Mouse (Mus musculus): ENCODE measurements around the gene Arhgef16. TPM values are rescaled to one million over a fixed set of nuclear protein-coding genes. Genes with fewer than 3 reads are reported as not detected.
A peak's percentile ranks its signal among the peaks of the same experiment; 100 is the strongest.

Gene Arhgef16
- polyA plus RNA-seq, 1 experiment from 2014 or later: 4.8 TPM

DNA sequence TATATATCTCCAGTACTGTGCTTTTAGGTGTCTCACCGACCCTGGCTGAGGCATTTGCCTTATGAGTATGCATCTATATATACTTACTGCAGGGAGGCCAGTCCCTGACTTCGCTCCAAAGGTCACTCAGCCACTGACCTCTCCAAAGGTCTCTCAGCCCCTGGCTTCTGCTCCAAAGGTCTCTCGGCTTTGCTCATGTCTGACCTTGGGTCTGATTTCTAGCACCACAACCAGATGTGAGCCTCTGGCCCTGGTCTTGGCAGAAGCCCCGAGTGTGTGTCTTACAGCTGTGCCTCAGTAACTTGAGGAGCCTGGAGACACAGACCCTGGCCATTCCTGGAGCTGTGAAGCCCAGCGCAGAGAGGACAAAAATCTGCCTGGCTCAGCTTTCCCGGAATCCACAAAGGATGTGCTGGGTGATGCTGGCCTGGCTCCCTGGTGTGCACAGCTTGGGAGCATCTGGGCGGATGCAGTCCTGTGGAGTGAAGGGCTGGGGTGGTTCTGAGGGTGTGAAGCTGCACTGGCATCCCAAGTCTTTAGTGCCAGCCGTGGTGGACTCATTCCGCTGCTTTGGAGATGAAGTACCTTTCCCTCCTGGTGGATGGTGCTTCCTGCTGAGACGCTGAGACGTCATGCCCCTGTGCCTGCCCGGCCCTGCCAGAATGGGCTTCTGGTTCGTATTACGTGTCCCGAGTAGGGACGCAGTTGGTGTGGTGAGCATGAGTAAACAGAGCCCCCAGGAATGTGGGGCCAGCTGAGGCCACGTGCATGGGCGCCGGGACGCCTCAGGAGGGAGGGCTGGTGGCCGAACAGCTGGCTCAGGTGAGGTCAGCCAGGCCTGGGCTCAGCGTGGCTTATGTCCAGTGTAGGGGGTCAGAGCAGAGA lies 54.0 kb downstream of the Arhgef16 start:
- Histone ChIP-seq H3K4me3 (ENCODE audit: low read depth, low read length) (no peak overlapping the region), H3K9ac (replicated peaks; ENCODE audit: low read length) (peak overlapping the region; percentile 7), H3K27me3 (ENCODE audit: control insufficient read depth, insufficient read depth, low read length) (no peaks in the 10 kb centered on the region), H3K4me2 (ENCODE audit: low read depth, low read length) (no peak overlapping the region; the same call in 1 of the 2 replicates), H3K9me3 (replicated peaks; ENCODE audit: control insufficient read depth, low read length) (no peaks in the 10 kb centered on the region), H3K27ac (replicated peaks; ENCODE audit: low read depth, low read length) (peak overlapping the region; percentile 59), H3K4me1 (ENCODE audit: control insufficient read depth, insufficient read depth, low read length) (peaks cover 7% of the 10 kb centered on the region), H3K36me3 (replicated peaks; ENCODE audit: control insufficient read depth, insufficient read depth, low read depth, low read length) (no peaks in the 10 kb centered on the region)
- 17% methylated on average over 22 of the region's 22 CpGs for WGBS
- ATAC-seq (replicated peaks; ENCODE audit: insufficient number of reproducible peaks, low FRiP score, low TSS enrichment, low read depth) (peak; percentile 6), DNase-seq (ENCODE audit: low spot score) (peak; percentile 54)

DNA sequence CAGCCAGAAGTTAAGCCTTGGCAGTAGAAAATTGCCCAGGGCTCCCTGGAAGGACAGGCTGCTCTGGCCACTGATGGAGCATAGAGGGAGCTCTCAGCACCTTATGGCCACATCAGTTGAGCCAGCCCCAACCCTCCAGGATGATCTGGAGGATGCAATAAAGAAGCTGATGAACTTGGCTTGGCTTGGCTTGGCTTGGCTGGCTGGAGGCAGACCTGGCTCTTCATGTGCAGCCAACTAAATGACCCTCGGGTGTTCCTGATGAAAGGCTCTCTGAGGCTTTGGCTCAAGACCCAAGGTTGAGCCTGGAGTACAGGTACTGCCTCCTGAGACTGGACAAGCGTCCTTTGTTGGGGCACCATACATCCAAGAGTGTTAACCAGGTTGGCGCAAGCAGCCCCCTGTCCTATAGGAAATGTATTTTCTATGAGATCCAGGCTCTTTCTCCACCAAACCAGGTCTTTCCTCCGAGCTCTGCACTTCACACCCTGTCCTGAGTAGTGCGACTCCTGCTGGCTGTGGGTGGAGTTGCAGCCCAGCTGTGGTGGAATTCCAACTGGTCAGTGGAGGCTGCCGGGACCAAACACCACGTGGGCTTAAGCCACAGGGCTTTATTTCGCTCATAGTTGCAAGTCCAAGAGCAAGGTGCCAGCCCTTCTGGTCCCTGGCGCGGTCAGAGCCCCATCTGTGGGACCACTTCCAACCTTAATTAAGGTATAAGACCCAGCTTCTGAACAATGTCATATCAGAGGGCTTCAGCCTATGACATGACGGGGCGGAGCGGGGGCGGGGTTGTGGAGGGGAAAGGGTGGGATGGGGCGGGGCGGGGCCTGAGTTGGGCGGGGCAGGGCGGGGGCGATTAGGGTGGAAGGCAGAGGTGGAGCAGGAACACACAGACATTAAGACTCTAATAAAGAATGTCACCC lies 55.1 kb downstream of the Arhgef16 start:
- ATAC-seq (replicated peaks; ENCODE audit: insufficient number of reproducible peaks, low FRiP score, low TSS enrichment, low read depth) (peak; percentile 26; the same call in 1 of the 2 replicates), DNase-seq (ENCODE audit: low spot score) (peak; percentile 90)
- Histone ChIP-seq H3K27ac (replicated peaks; ENCODE audit: low read depth, low read length) (no peak overlapping the region), H3K4me3 (ENCODE audit: low read depth, low read length) (no peak overlapping the region), H3K9ac (replicated peaks; ENCODE audit: low read length) (no peak overlapping the region), H3K27me3 (ENCODE audit: control insufficient read depth, insufficient read depth, low read length) (no peaks in the 10 kb centered on the region), H3K4me2 (ENCODE audit: low read depth, low read length) (peak overlapping the region; percentile 41), H3K36me3 (replicated peaks; ENCODE audit: control insufficient read depth, insufficient read depth, low read depth, low read length) (no peaks in the 10 kb centered on the region), H3K9me3 (replicated peaks; ENCODE audit: control insufficient read depth, low read length) (no peaks in the 10 kb centered on the region), H3K4me1 (ENCODE audit: control insufficient read depth, insufficient read depth, low read length) (peaks cover 7% of the 10 kb centered on the region)
- WGBS: 10% methylated on average over 19 of the region's 19 CpGs

DNA sequence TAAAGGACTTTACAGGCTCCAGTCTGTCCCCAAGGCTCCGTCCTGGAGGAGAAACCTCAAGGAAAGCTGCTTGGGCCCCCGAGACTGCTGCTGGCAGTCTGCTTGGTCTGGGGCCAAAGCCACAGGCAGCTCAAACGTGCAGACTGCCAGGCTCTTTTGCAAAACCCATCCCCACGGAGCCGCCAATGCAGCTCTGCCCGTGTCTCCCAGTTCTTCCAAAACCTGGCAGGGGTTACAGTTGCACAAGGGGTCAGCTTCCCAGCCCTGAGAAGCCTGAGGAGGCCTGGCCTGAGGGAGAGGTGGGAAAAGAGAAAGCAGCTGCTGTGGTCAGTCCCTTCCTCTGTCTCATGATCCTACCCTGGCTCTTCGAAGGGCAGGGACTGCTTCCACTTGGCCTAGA lies 56.1 kb downstream of the Arhgef16 start:
- no peak overlapping the region for H3K9ac ChIP-seq (replicated peaks; ENCODE audit: low read length)
- H3K4me3 ChIP-seq (ENCODE audit: low read depth, low read length): no peak overlapping the region
- peaks cover 7% of the 10 kb centered on the region for H3K4me1 ChIP-seq (ENCODE audit: control insufficient read depth, insufficient read depth, low read length)
- H3K36me3 ChIP-seq (replicated peaks; ENCODE audit: control insufficient read depth, insufficient read depth, low read depth, low read length): no peaks in the 10 kb centered on the region
- no peak overlapping the region for H3K4me2 ChIP-seq (ENCODE audit: low read depth, low read length)
- no peaks in the 10 kb centered on the region for H3K27me3 ChIP-seq (ENCODE audit: control insufficient read depth, insufficient read depth, low read length)
- H3K27ac ChIP-seq (replicated peaks; ENCODE audit: low read depth, low read length): no peak overlapping the region
- DNase-seq (ENCODE audit: low spot score) (no peak), ATAC-seq (replicated peaks; ENCODE audit: insufficient number of reproducible peaks, low FRiP score, low TSS enrichment, low read depth) (no peak)
- WGBS: 78% methylated on average over 7 of the region's 7 CpGs
- no peaks in the 10 kb centered on the region for H3K9me3 ChIP-seq (replicated peaks; ENCODE audit: control insufficient read depth, low read length)

DNA sequence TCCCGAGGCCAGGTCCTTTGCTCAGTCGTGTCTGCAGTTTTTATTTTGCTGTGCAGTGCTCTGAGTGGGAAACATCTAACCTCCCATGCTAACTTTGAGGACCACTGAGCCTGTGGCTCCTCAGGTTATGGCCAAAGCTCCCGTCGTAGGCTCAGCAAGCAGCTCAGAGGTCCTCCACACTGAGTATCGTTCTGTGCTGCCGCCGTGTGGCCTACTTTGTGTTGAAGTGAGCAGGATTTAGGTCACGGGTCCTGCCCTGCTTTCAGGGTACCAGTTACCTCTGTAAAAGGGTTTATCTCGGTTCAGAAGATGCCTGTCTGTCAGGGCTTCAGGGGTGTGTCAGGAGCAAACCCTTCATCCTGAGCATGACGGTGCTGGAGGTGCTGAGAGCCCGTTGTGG lies 60.9 kb downstream of the Arhgef16 start:
- Histone ChIP-seq H3K27ac (replicated peaks; ENCODE audit: low read depth, low read length) (no peak overlapping the region), H3K27me3 (ENCODE audit: control insufficient read depth, insufficient read depth, low read length) (no peaks in the 10 kb centered on the region), H3K9me3 (replicated peaks; ENCODE audit: control insufficient read depth, low read length) (no peaks in the 10 kb centered on the region), H3K4me1 (ENCODE audit: control insufficient read depth, insufficient read depth, low read length) (peaks cover 4% of the 10 kb centered on the region; the same call in 1 of the 2 replicates), H3K36me3 (replicated peaks; ENCODE audit: control insufficient read depth, insufficient read depth, low read depth, low read length) (no peaks in the 10 kb centered on the region), H3K4me2 (ENCODE audit: low read depth, low read length) (no peak overlapping the region), H3K9ac (replicated peaks; ENCODE audit: low read length) (no peak overlapping the region), H3K4me3 (ENCODE audit: low read depth, low read length) (no peak overlapping the region)
- WGBS: 74% methylated on average over 11 of the region's 11 CpGs
- ATAC-seq (replicated peaks; ENCODE audit: insufficient number of reproducible peaks, low FRiP score, low TSS enrichment, low read depth) (no peak), DNase-seq (ENCODE audit: low spot score) (no peak)

DNA sequence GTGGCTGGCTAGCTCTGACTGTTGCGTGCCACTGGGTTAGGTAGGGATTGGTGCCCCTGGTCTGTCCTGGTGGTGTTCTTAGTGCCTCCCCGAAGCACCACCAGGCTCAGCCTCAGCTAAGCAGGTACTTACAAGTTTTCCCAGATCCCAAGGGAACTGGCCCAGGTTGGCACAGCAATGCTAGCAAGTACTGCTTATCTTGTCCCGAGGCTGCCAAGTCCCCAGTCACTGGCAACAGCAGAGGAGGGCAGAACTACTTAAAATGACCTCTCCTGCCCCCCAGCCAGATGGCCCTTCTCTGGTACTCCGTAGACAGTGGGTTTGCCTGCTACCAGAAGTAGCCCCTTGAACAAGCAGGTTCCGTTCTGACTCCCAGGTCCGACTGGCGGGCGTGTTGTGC lies 62.3 kb downstream of the Arhgef16 start:
- Histone ChIP-seq H3K27ac (replicated peaks; ENCODE audit: low read depth, low read length) (no peak overlapping the region), H3K4me1 (ENCODE audit: control insufficient read depth, insufficient read depth, low read length) (peaks cover 4% of the 10 kb centered on the region; the same call in 1 of the 2 replicates), H3K4me3 (ENCODE audit: low read depth, low read length) (no peak overlapping the region), H3K9ac (replicated peaks; ENCODE audit: low read length) (no peak overlapping the region), H3K27me3 (ENCODE audit: control insufficient read depth, insufficient read depth, low read length) (no peaks in the 10 kb centered on the region), H3K4me2 (ENCODE audit: low read depth, low read length) (no peak overlapping the region), H3K36me3 (replicated peaks; ENCODE audit: control insufficient read depth, insufficient read depth, low read depth, low read length) (no peaks in the 10 kb centered on the region), H3K9me3 (replicated peaks; ENCODE audit: control insufficient read depth, low read length) (no peaks in the 10 kb centered on the region)
- WGBS: 82% methylated on average over 8 of the region's 8 CpGs
- DNase-seq (ENCODE audit: low spot score) (no peak), ATAC-seq (replicated peaks; ENCODE audit: insufficient number of reproducible peaks, low FRiP score, low TSS enrichment, low read depth) (no peak)

DNA sequence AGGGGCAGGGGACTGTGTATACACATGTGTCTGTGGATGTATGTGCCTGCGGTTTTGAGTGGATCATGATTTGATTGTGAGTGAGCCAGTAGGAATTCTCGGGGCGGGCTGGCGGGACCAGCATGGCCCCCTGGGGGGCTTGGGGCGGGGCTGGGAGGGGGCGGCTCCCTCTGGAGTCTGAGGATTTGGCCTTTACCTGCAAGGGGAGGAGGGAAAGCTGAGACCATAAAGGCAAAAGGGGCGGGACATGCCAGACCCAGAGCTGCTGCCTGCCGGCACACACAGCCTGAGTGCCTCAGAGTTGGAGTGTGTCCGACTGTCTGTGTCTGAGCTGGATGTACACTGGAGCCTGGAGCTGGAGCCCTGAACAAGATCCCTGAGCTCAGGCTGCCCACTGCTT lies 64.2 kb downstream of the Arhgef16 start:
- peak overlapping the region; percentile 11 for H3K4me3 ChIP-seq (ENCODE audit: low read depth, low read length)
- WGBS: 6% methylated on average over 9 of the region's 9 CpGs
- H3K4me2 ChIP-seq (ENCODE audit: low read depth, low read length): peak overlapping the region; percentile 58
- peak overlapping the region; percentile 61; the same call in 1 of the 2 replicates for H3K27ac ChIP-seq (replicated peaks; ENCODE audit: low read depth, low read length)
- H3K27me3 ChIP-seq (ENCODE audit: control insufficient read depth, insufficient read depth, low read length): no peaks in the 10 kb centered on the region
- ATAC-seq (replicated peaks; ENCODE audit: insufficient number of reproducible peaks, low FRiP score, low TSS enrichment, low read depth) (peak; percentile 67), DNase-seq (ENCODE audit: low spot score) (peak; percentile 73)
- H3K36me3 ChIP-seq (replicated peaks; ENCODE audit: control insufficient read depth, insufficient read depth, low read depth, low read length): no peaks in the 10 kb centered on the region
- no peaks in the 10 kb centered on the region for H3K9me3 ChIP-seq (replicated peaks; ENCODE audit: control insufficient read depth, low read length)
- peaks cover 4% of the 10 kb centered on the region; the same call in 1 of the 2 replicates for H3K4me1 ChIP-seq (ENCODE audit: control insufficient read depth, insufficient read depth, low read length)
- H3K9ac ChIP-seq (replicated peaks; ENCODE audit: low read length): 0 out of 2 replicates have a peak overlapping the region, but pooled peaks have one; percentile 15

DNA sequence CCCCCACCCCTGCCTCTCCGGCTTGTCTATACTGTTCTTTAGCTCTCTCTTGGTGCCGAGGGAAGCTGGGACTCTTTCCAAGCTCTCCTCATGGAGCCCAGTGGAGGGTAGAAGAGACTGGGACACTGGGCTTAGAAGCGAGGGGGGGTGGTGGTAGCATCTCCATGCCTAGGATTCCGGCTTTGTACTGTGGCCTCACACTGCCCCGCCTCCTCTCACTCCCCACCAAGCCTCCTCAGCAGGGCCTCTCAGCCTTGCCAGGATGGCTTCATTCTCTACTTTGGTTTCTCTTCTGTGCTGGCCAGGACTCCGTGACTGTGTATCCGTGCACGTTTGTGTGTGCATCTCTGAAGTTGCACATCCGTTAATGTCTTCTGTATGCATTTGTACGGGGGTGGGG lies 64.6 kb downstream of the Arhgef16 start:
- 12% methylated on average over 10 of the region's 10 CpGs for WGBS
- ATAC-seq (replicated peaks; ENCODE audit: insufficient number of reproducible peaks, low FRiP score, low TSS enrichment, low read depth): peak; percentile 46
- no peaks in the 10 kb centered on the region for H3K9me3 ChIP-seq (replicated peaks; ENCODE audit: control insufficient read depth, low read length)
- H3K27ac ChIP-seq (replicated peaks; ENCODE audit: low read depth, low read length): peak overlapping the region; percentile 61
- H3K27me3 ChIP-seq (ENCODE audit: control insufficient read depth, insufficient read depth, low read length): no peaks in the 10 kb centered on the region
- no peak overlapping the region for H3K9ac ChIP-seq (replicated peaks; ENCODE audit: low read length)
- peaks cover 4% of the 10 kb centered on the region; the same call in 1 of the 2 replicates for H3K4me1 ChIP-seq (ENCODE audit: control insufficient read depth, insufficient read depth, low read length)
- H3K4me2 ChIP-seq (ENCODE audit: low read depth, low read length): peak overlapping the region; percentile 58
- peak; percentile 53 for DNase-seq (ENCODE audit: low spot score)
- no peak overlapping the region for H3K4me3 ChIP-seq (ENCODE audit: low read depth, low read length)
- H3K36me3 ChIP-seq (replicated peaks; ENCODE audit: control insufficient read depth, insufficient read depth, low read depth, low read length): no peaks in the 10 kb centered on the region

Data from embryonic facial prominence, embryonic 11.5 days (tissue).